Mouse (Mus musculus) stomach, embryonic 16.5 days (tissue): ENCODE measurements at regions not wholly inside any gene's neighbourhood (a gene's known extent, or its start where the extent isn't known, plus 50 kb on each side); places are given as distances from the start of the nearest gene placed in this dataset.
A peak's percentile ranks its signal among the peaks of the same experiment; 100 is the strongest.
"Not testable (repeated sequence)": the region's sequence is repeated elsewhere in the genome, so short reads cannot be mapped to it uniquely, and the experiment has no call there.

Source experiments
- ATAC-seq: fragments of 200-750 bp; cut with Nextera tagmentation; 2 replicates; pipeline ENCODE4 v1.8.0; 2017; ENCODE audit warnings: moderate number of reproducible peaks, moderate TSS enrichment; ENCODE audit not compliant: insufficient read depth, low FRiP score
- H3K27ac ChIP-seq: fragments of 300-500 bp; sonication (generic); 2 replicates; pipeline ENCODE4 v1.5.1; 2014; ENCODE audit warnings: low read length
- H3K27me3 ChIP-seq: fragments of 300-500 bp; sonication (generic); 2 replicates; pipeline ENCODE4 v1.6.1; 2014; ENCODE audit warnings: low read length, control low read depth, mixed read lengths; ENCODE audit not compliant: control insufficient read depth, insufficient read depth
- H3K36me3 ChIP-seq: fragments of 300-500 bp; sonication (generic); 2 replicates; pipeline ENCODE4 v1.6.1; 2014; ENCODE audit warnings: low read length; ENCODE audit not compliant: control insufficient read depth, insufficient read depth
- H3K4me1 ChIP-seq: fragments of 300-500 bp; sonication (generic); 2 replicates; pipeline ENCODE4 v1.6.1; 2014; ENCODE audit warnings: low read length, control low read depth, mixed read lengths; ENCODE audit not compliant: control insufficient read depth, insufficient read depth
- H3K4me2 ChIP-seq: fragments of 300-500 bp; sonication (generic); 2 replicates; pipeline ENCODE4 v1.6.1; 2014; ENCODE audit warnings: low read depth, low read length, mixed read lengths
- H3K4me3 ChIP-seq: fragments of 300-500 bp; sonication (generic); replicated peaks from 2 replicates; pipeline ENCODE4 v1.5.1; 2014; ENCODE audit warnings: mild to moderate bottlenecking, low read length
- H3K9ac ChIP-seq: fragments of 300-500 bp; sonication (generic); 2 replicates; pipeline ENCODE4 v1.6.1; 2014; ENCODE audit warnings: low read length
- H3K9me3 ChIP-seq: fragments of 300-500 bp; sonication (generic); replicated peaks from 2 replicates; pipeline ENCODE4 v1.6.1; 2016; ENCODE audit warnings: low read length, control low read depth; ENCODE audit not compliant: control insufficient read depth
- WGBS: fragments of 180-500 bp; shearing (Covaris S2); extraction: QIAGEN DNeasy Blood & Tissue Kit; methylation state at CpG from one replicate; pipeline ENCODE4 v1.1.7; 2014; 5-methylcytosine and 5-hydroxymethylcytosine counted together

GRCm38 (mm10) chr13:3373522-3374220 lies 164.2 kb upstream of the Gdi2 start:
- not testable (repeated sequence) for H3K27me3 ChIP-seq, H3K27ac ChIP-seq, H3K4me2 ChIP-seq, H3K36me3 ChIP-seq, H3K9ac ChIP-seq, H3K4me3 ChIP-seq, ATAC-seq, H3K4me1 ChIP-seq, H3K9me3 ChIP-seq
- 42% methylated on average over 3 of the region's 3 CpGs for WGBS

DNA sequence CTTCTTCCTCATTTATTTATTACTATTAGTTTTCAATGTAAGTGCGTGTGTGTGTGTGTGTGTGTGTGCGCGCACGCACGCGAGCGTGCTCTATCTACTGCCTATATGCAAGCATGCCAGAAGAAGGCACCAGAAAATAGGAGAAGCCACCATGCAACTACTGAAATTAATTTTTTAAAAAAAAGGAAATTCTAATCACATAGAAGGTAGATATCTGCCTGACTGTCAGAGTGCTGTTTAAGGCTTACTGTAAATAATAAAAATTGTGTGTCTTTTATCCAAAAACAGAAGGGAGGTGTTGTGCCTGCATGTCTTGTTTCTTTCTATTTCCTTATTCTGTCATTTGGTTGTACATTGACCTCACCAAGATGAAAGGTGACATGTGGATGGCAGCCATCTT lies 163.1 kb upstream of the Gdi2 start:
- Histone ChIP-seq H3K27me3 (no peaks in the 10 kb centered on the region), H3K9ac (no peak overlapping the region), H3K27ac (no peak overlapping the region), H3K4me1 (no peaks in the 10 kb centered on the region), H3K9me3 (no peaks in the 10 kb centered on the region), H3K4me3 (no peak overlapping the region), H3K4me2 (no peak overlapping the region), H3K36me3 (no peaks in the 10 kb centered on the region)
- no peak for ATAC-seq
- WGBS = 97% methylated on average over 7 of the region's 7 CpGs

DNA sequence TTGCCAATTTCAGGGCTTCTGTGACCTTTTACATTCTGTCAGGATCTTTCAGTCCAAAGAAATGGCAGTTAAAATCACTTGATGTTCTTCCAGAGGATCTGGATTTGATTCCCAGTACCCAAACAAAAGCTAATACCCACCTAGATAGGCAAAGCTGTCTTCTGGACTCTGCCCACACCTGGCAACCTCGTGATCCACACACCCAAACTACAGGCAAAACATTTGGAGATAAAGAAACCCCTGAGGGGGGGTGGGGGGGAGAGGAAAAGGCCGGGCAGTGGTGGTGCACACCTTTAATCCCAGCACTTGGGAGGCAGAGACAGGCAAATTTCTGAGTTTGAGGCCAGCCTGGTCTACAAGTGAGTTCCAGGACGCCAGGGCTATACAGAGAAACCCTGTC lies 160.1 kb upstream of the Gdi2 start:
- not testable (repeated sequence) for H3K27ac ChIP-seq, H3K4me1 ChIP-seq, H3K9me3 ChIP-seq, H3K9ac ChIP-seq, H3K36me3 ChIP-seq, H3K4me2 ChIP-seq, H3K27me3 ChIP-seq, H3K4me3 ChIP-seq, ATAC-seq
- 44% methylated on average over 3 of the region's 3 CpGs for WGBS

- H3K4me3 ChIP-seq, H3K27ac ChIP-seq, H3K9me3 ChIP-seq, ATAC-seq, H3K9ac ChIP-seq, H3K4me1 ChIP-seq, H3K36me3 ChIP-seq, H3K4me2 ChIP-seq, H3K27me3 ChIP-seq: not testable (repeated sequence)
- 78% methylated on average over 2 of the region's 2 CpGs for WGBS
Observed at GRCm38 (mm10) chr13:3405783-3406182, 132.1 kb upstream of the Gdi2 start.

- not testable (repeated sequence) for H3K9ac ChIP-seq, H3K4me3 ChIP-seq, H3K9me3 ChIP-seq, H3K27me3 ChIP-seq, H3K27ac ChIP-seq, H3K4me1 ChIP-seq, H3K36me3 ChIP-seq, H3K4me2 ChIP-seq
- peak; percentile 58; the same call in 1 of the 2 replicates for ATAC-seq
- 43% methylated on average over 8 of the region's 8 CpGs for WGBS
Observed at GRCm38 (mm10) chr13:3406236-3407017, 131.4 kb upstream of the Gdi2 start.

- not testable (repeated sequence) for H3K4me3 ChIP-seq, H3K36me3 ChIP-seq, H3K9me3 ChIP-seq, H3K4me1 ChIP-seq, H3K27me3 ChIP-seq, H3K27ac ChIP-seq, H3K9ac ChIP-seq, H3K4me2 ChIP-seq, ATAC-seq
- WGBS = 50% methylated on average over 3 of the region's 3 CpGs
Observed at GRCm38 (mm10) chr13:3410281-3410680, 127.6 kb upstream of the Gdi2 start.

DNA sequence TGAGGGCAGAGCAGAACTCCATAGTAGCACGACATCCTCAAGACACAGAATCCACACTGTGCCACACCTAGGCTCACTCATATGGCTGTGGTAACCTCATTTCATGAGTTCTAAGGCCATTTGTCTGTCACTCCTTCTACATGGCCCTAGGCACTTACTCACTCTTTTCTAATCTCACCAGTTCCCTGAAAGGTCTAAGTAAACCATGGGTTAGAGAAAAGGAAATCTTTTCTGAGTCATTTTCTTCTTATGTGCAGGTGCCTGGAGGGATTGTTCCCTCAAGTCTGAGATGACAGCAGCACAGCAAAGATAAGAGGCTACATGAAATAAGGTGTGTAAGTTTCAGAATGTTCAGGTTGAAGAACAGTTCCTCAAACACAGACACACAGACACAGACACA lies 120.8 kb upstream of the Gdi2 start:
- no peaks in the 10 kb centered on the region for H3K27me3 ChIP-seq
- H3K9me3 ChIP-seq = 0 out of 2 replicates have a peak, but pooled peaks cover 2% of the 10 kb centered on the region
- H3K4me1 ChIP-seq = no peaks in the 10 kb centered on the region
- WGBS = 76% methylated on average over 1 of the region's 1 CpGs
- H3K27ac ChIP-seq = no peak overlapping the region
- ATAC-seq = no peak
- no peaks in the 10 kb centered on the region for H3K36me3 ChIP-seq
- H3K4me3 ChIP-seq = no peak overlapping the region
- H3K9ac ChIP-seq = no peak overlapping the region
- no peak overlapping the region for H3K4me2 ChIP-seq

DNA sequence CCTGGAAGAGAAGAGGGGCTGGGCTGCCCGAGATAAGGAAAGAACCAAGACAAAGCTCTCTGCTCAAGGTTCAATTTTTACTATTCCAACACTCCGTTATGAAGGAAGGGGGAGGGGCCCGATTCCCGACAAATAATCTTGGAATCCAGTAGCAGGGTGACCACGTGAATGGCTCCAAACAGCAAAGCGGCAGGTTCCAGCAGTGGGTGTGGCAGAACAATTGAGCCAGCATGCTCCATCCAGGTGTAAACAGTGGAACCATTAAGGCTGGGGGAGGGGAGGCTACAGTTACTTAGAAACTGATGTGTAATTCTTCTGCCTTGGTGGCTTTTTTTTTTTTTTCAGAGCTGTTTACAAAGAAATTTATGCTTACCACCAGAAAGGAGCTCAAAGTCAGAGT lies 82.5 kb upstream of the Gdi2 start:
- H3K36me3 ChIP-seq, H3K27ac ChIP-seq, H3K4me2 ChIP-seq, ATAC-seq, H3K4me3 ChIP-seq, H3K27me3 ChIP-seq, H3K4me1 ChIP-seq, H3K9ac ChIP-seq, H3K9me3 ChIP-seq: not testable (repeated sequence)
- WGBS = 83% methylated on average over 6 of the region's 6 CpGs

- Histone ChIP-seq H3K27ac (no peak overlapping the region), H3K36me3 (no peaks in the 10 kb centered on the region), H3K4me1 (no peaks in the 10 kb centered on the region), H3K4me3 (no peak overlapping the region), H3K27me3 (no peaks in the 10 kb centered on the region), H3K9ac (no peak overlapping the region), H3K4me2 (no peak overlapping the region), H3K9me3 (no peaks in the 10 kb centered on the region)
- ATAC-seq = no peak
Observed at GRCm38 (mm10) chr13:3476884-3477283, 61.0 kb upstream of the Gdi2 start.
